Comparison of ENCODE assay signal across 8 mouse cellular contexts in genomic region chrX:155340654-155341053, GRCm38 (mm10). TPM values are rescaled to one million over a fixed set of nuclear protein-coding genes. Genes with fewer than 3 reads are reported as not detected.
DNase-seq lines count a peak whose midpoint lies in the region; ATAC-seq and TF ChIP-seq lines count a peak whose summit lies in the region.

Gene Prdx4 (minus strand): TSS chrX:155340754.

- H3K27me3 ChIP-seq in MEL (ENCODE audit: control insufficient read depth in 1 of 2, insufficient read depth in 2 of 2, low read length in 2 of 2): no peaks in the 10 kb centered on the region
- no peaks in the 10 kb centered on the region for H3K27me3 ChIP-seq in forebrain, embryonic 14.5 days (replicated peaks; ENCODE audit: control insufficient read depth, insufficient read depth, low read length)
- no peaks in the 10 kb centered on the region for H3K27me3 ChIP-seq in intestine, embryonic 14.5 days (replicated peaks; ENCODE audit: control insufficient read depth, insufficient read depth, low read length)
- H3K27me3 ChIP-seq in megakaryocyte, embryonic 14.5 days (replicated peaks): peaks cover 9% of the 10 kb centered on the region

- peaks cover 3% of the 10 kb centered on the region; the same call in 1 of the 2 replicates for H3K79me2 ChIP-seq in MEL (ENCODE audit: control insufficient read depth, insufficient read depth, low read length, poor library complexity)

- TF ChIP-seq CTCF in MEL (IDR thresholded peaks at IDR 0.05 in 2 of 3, conservative IDR thresholded peaks at IDR 0.05 in 1 of 3; ENCODE audit: control insufficient read depth in 1 of 3, insufficient read depth in 1 of 3, low read depth in 2 of 3, low read length in 3 of 3, poor library complexity in 1 of 3, severe bottlenecking in 1 of 3): no peak

- peaks cover 0 to 2% of the 10 kb centered on the region in 2 experiments; a peak in 1 of 4 replicates for H3K36me3 ChIP-seq in MEL (ENCODE audit: control insufficient read depth in 1 of 2, insufficient read depth in 2 of 2, low read length in 2 of 2)
- H3K36me3 ChIP-seq in forebrain, embryonic 14.5 days (ENCODE audit: control insufficient read depth, insufficient read depth, low read length): no peaks in the 10 kb centered on the region
- H3K36me3 ChIP-seq in intestine, embryonic 14.5 days (ENCODE audit: control insufficient read depth, insufficient read depth, low read length): no peaks in the 10 kb centered on the region
- H3K36me3 ChIP-seq in megakaryocyte, embryonic 14.5 days (replicated peaks; ENCODE audit: low read length): no peaks in the 10 kb centered on the region

- H3K4me2 ChIP-seq in forebrain, embryonic 14.5 days (ENCODE audit: low read length): no peak within 1 kb of the TSS
- H3K4me2 ChIP-seq in intestine, embryonic 14.5 days (ENCODE audit: low read length): no peak within 1 kb of the TSS

- H3K4me3 ChIP-seq in MEL (ENCODE audit: control insufficient read depth in 1 of 2, insufficient read depth in 1 of 2, low read depth in 2 of 2, low read length in 2 of 2): no peak within 1 kb of the TSS
- no peak within 1 kb of the TSS for H3K4me3 ChIP-seq in forebrain, embryonic 14.5 days (ENCODE audit: low read depth, low read length)
- no peak within 1 kb of the TSS for H3K4me3 ChIP-seq in intestine, embryonic 14.5 days (ENCODE audit: low read depth, low read length)
- H3K4me3 ChIP-seq in megakaryocyte, embryonic 14.5 days (replicated peaks): no peak within 1 kb of the TSS

- no peak for TF ChIP-seq POLR2A in MEL (IDR thresholded peaks at IDR 0.05; ENCODE audit: control insufficient read depth in 1 of 2, insufficient read depth in 1 of 2, low read depth in 1 of 2, low read length in 2 of 2, poor library complexity in 1 of 2)

- no peak within 1 kb of the TSS for H3K9ac ChIP-seq in MEL (ENCODE audit: control insufficient read depth, low read depth, low read length, poor library complexity, severe bottlenecking)
- no peak within 1 kb of the TSS for H3K9ac ChIP-seq in forebrain, embryonic 14.5 days (ENCODE audit: low read length)
- H3K9ac ChIP-seq in intestine, embryonic 14.5 days (ENCODE audit: low read length): no peak within 1 kb of the TSS

- H3K9me3 ChIP-seq in MEL (replicated peaks; ENCODE audit: insufficient read depth, low read length): no peaks in the 10 kb centered on the region
- H3K9me3 ChIP-seq in forebrain, embryonic 14.5 days (replicated peaks; ENCODE audit: control insufficient read depth, low read length): no peaks in the 10 kb centered on the region
- H3K9me3 ChIP-seq in intestine, embryonic 14.5 days (ENCODE audit: control insufficient read depth, low read length): no peaks in the 10 kb centered on the region
- no peaks in the 10 kb centered on the region; the same call in 1 of the 2 replicates for H3K9me3 ChIP-seq in megakaryocyte, embryonic 14.5 days

- no peak within 1 kb of the TSS for H3K27ac ChIP-seq in MEL (ENCODE audit: control insufficient read depth, low read depth, low read length)
- no peak within 1 kb of the TSS for H3K27ac ChIP-seq in forebrain, embryonic 14.5 days (ENCODE audit: low read depth, low read length)
- H3K27ac ChIP-seq in intestine, embryonic 14.5 days (ENCODE audit: low read depth): no peak within 1 kb of the TSS

- no peak for DNase-seq in heart, adult 18-20 months
- no peak for DNase-seq in heart, adult 11 months
- DNase-seq in MEL (ENCODE audit: low read depth, low spot score): no peak
- DNase-seq in forebrain, embryonic 14.5 days (ENCODE audit: low spot score): no peak
- DNase-seq in intestine, embryonic 14.5 days (ENCODE audit: low spot score): no peak
- no peak for DNase-seq in retina, embryonic 14.5 days (ENCODE audit: low spot score)
- no peak for DNase-seq in right cerebral cortex, postnatal 10 days (ENCODE audit: low spot score in 2 of 2)

- no peak for TF ChIP-seq EP300 in MEL (IDR thresholded peaks at IDR 0.05; ENCODE audit: low read depth in 1 of 2, low read length in 2 of 2)

- no peak for ATAC-seq in forebrain, embryonic 14.5 days
- ATAC-seq in intestine, embryonic 14.5 days (replicated peaks; ENCODE audit: low FRiP score, low TSS enrichment, low read depth): no peak

- H3K4me1 ChIP-seq in MEL (ENCODE audit: control insufficient read depth in 1 of 2, insufficient read depth in 2 of 2, low read length in 2 of 2): peaks cover 0 to 6% of the 10 kb centered on the region in 2 experiments; a peak in 2 of 4 replicates
- no peaks in the 10 kb centered on the region for H3K4me1 ChIP-seq in forebrain, embryonic 14.5 days (ENCODE audit: control insufficient read depth, insufficient read depth, low read length)
- H3K4me1 ChIP-seq in intestine, embryonic 14.5 days (replicated peaks; ENCODE audit: control insufficient read depth, insufficient read depth, low read length): no peaks in the 10 kb centered on the region
- H3K4me1 ChIP-seq in megakaryocyte, embryonic 14.5 days: no peaks in the 10 kb centered on the region

- TF ChIP-seq RAD21 in MEL (IDR thresholded peaks at IDR 0.05; ENCODE audit: low read depth, low read length): no peak

TF ChIP-seq in MEL, 35 proteins besides CTCF, POLR2A, EP300 and RAD21:
- TF ChIP-seq CHD1 (IDR thresholded peaks at IDR 0.05; ENCODE audit: low read depth, low read length) (no peak), ETS1 (IDR thresholded peaks at IDR 0.05; ENCODE audit: low read depth, low read length) (no peak), KAT2A (conservative IDR thresholded peaks at IDR 0.05; ENCODE audit: low read depth, low read length) (no peak), GABPA (IDR thresholded peaks at IDR 0.05; ENCODE audit: low read depth, low read length) (no peak), BHLHE40 (IDR thresholded peaks at IDR 0.05; ENCODE audit: borderline replicate concordance, low read depth, low read length) (no peak), MYB (IDR thresholded peaks at IDR 0.05; ENCODE audit: low read depth, low read length) (no peak), POLR2AphosphoS5 (IDR thresholded peaks at IDR 0.05; ENCODE audit: borderline replicate concordance, low read depth, low read length) (no peak), SIN3A (IDR thresholded peaks at IDR 0.05; ENCODE audit: low read length) (no peak), MEF2A (IDR thresholded peaks at IDR 0.05; ENCODE audit: extremely low read depth, insufficient replicate concordance, low read depth, low read length, poor library complexity, severe bottlenecking) (no peak), GATA1 (IDR thresholded peaks at IDR 0.05; ENCODE audit: low read depth, low read length) (no peak), NRF1 (IDR thresholded peaks at IDR 0.05; ENCODE audit: insufficient read depth, low read depth, low read length, poor library complexity, severe bottlenecking) (no peak), MYC (IDR thresholded peaks at IDR 0.05; ENCODE audit: low read depth, low read length) (no peak)

RNA-seq across cellular contexts. Expression of gene Prdx4, which starts in this region (rescaled TPM):
- total RNA-seq in heart, adult 18-20 months (2021): 10 to 100 TPM; 26.4 to 26.6 TPM
- 24.3 and 31.1 TPM in 2 replicates for total RNA-seq in MEL (2012; rRNA removed)
- 10 to 100 TPM in 1 of 2 experiments, not detected in 1; 34.5 TPM for polyA plus RNA-seq in MEL (2012; ENCODE audit: insufficient read depth in 1 of 2, insufficient read length in 2 of 2, low read depth in 1 of 2, low replicate concordance in 2 of 2, missing spikeins in 1 of 2)
- 124 and 148 TPM in 2 replicates for polyA plus RNA-seq in forebrain, embryonic 14.5 days (2014; fragmentation: Nextera tagmentation; extraction: Ambion mirVana)
- polyA plus RNA-seq in intestine, embryonic 14.5 days (2014; fragmentation: Nextera tagmentation; extraction: Ambion mirVana): 269 and 282 TPM in 2 replicates
- polyA plus RNA-seq in megakaryocyte, embryonic 14.5 days (2012; ENCODE audit: insufficient read depth, low replicate concordance): 32.8 TPM in 1 of 2 replicates, not detected in the other
